ENCODE assay signal across 9 mouse cellular contexts in genomic region chr6:115523201-115523600, GRCm38 (mm10). TPM values are rescaled to one million over a fixed set of nuclear protein-coding genes. Genes with fewer than 3 reads are reported as not detected.
DNase-seq lines count a peak whose midpoint lies in the region; ATAC-seq and TF ChIP-seq lines count a peak whose summit lies in the region.
"Had no signal": no experiment of that assay in that cellular context is flagged by ENCODE, and none has a peak within 500 bp of the region (broad histone marks: within the 10 kb centered on the region; RNA-seq: fewer than 3 reads in every experiment).

No protein-coding gene starts in this region.

- no peaks in the 10 kb centered on the region for H3K27me3 ChIP-seq in midbrain, embryonic 14.5 days (ENCODE audit: control insufficient read depth, insufficient read depth, low read length)
- H3K27me3 ChIP-seq in midbrain, embryonic 13.5 days: no peaks in the 10 kb centered on the region
- H3K27me3 ChIP-seq in heart, postnatal 0 days (ENCODE audit: control insufficient read depth, insufficient read depth, low read length): no peaks in the 10 kb centered on the region

- no peak for ATAC-seq in midbrain, embryonic 14.5 days (ENCODE audit: low FRiP score, low TSS enrichment)
- ATAC-seq in midbrain, embryonic 13.5 days: no peak
- ATAC-seq in heart, postnatal 0 days (ENCODE audit: insufficient read depth, low read depth): no peak

- no peak for TF ChIP-seq CTCF in heart, postnatal 0 days (IDR thresholded peaks at IDR 0.05; ENCODE audit: low read depth)

- H3K4me1 ChIP-seq in midbrain, embryonic 14.5 days (ENCODE audit: control insufficient read depth, insufficient read depth, low read length): no peaks in the 10 kb centered on the region
- H3K4me1 ChIP-seq in midbrain, embryonic 13.5 days (replicated peaks): 0 out of 2 replicates have a peak, but pooled peaks cover 3% of the 10 kb centered on the region
- no peaks in the 10 kb centered on the region; the same call in 1 of the 2 replicates for H3K4me1 ChIP-seq in heart, postnatal 0 days (ENCODE audit: control insufficient read depth, insufficient read depth)

- no peak for TF ChIP-seq EP300 in heart, postnatal 0 days (IDR thresholded peaks at IDR 0.05; ENCODE audit: low read depth)

- no peaks in the 10 kb centered on the region for H3K36me3 ChIP-seq in midbrain, embryonic 14.5 days (ENCODE audit: control insufficient read depth, insufficient read depth, low read length)
- H3K36me3 ChIP-seq in midbrain, embryonic 13.5 days: no peaks in the 10 kb centered on the region
- H3K36me3 ChIP-seq in heart, postnatal 0 days (replicated peaks; ENCODE audit: control insufficient read depth, insufficient read depth, low read length): no peaks in the 10 kb centered on the region

- H3K9me3 ChIP-seq in midbrain, embryonic 14.5 days (ENCODE audit: control insufficient read depth, low read length): no peaks in the 10 kb centered on the region
- H3K9me3 ChIP-seq in midbrain, embryonic 13.5 days: no peaks in the 10 kb centered on the region
- no peaks in the 10 kb centered on the region for H3K9me3 ChIP-seq in heart, postnatal 0 days (replicated peaks; ENCODE audit: control insufficient read depth, low read length)

- no peak overlapping the region for H3K9ac ChIP-seq in midbrain, embryonic 14.5 days (replicated peaks; ENCODE audit: low read length)
- no peak overlapping the region for H3K9ac ChIP-seq in midbrain, embryonic 13.5 days (replicated peaks)
- no peak overlapping the region for H3K9ac ChIP-seq in heart, postnatal 0 days (replicated peaks; ENCODE audit: low read depth, low read length)

- WGBS in midbrain, embryonic 14.5 days: 72% methylated on average over 9 of the region's 9 CpGs
- WGBS in midbrain, embryonic 13.5 days: 83% methylated on average over 9 of the region's 9 CpGs
- WGBS in heart, postnatal 0 days: 31% methylated on average over 9 of the region's 9 CpGs

- no peak overlapping the region for H3K27ac ChIP-seq in midbrain, embryonic 14.5 days (replicated peaks; ENCODE audit: low read depth, low read length)
- H3K27ac ChIP-seq in midbrain, embryonic 13.5 days: no peak overlapping the region
- peak overlapping the region; percentile 3 for H3K27ac ChIP-seq in heart, postnatal 0 days (ENCODE audit: low read depth)
- H3K27ac ChIP-seq: macrophage had no signal

- DNase-seq in adrenal gland, postnatal 10 days: peak; percentile 73
- DNase-seq in adrenal gland, adult 8-10 months: no peak
- DNase-seq in midbrain, embryonic 14.5 days: peak; percentile 15
- DNase-seq in heart, postnatal 0 days (ENCODE audit: low spot score): peak; percentile 28
- peak; percentile 52 for DNase-seq in skeletal muscle tissue, adult 2 months (ENCODE audit: low read depth, low spot score)
- DNase-seq in MN1 (ENCODE audit: low spot score) (no peak), liver (no peak)

- H3K4me3 ChIP-seq in midbrain, embryonic 14.5 days (replicated peaks; ENCODE audit: low read depth, low read length): no peak overlapping the region
- no peak overlapping the region for H3K4me3 ChIP-seq in midbrain, embryonic 13.5 days (replicated peaks)
- no peak overlapping the region for H3K4me3 ChIP-seq in heart, postnatal 0 days (ENCODE audit: low read depth, low read length)

- H3K4me2 ChIP-seq in midbrain, embryonic 14.5 days (ENCODE audit: low read length): no peak overlapping the region
- H3K4me2 ChIP-seq in midbrain, embryonic 13.5 days (replicated peaks): no peak overlapping the region
- H3K4me2 ChIP-seq in heart, postnatal 0 days (ENCODE audit: low read depth, low read length): no peak overlapping the region

RNA-seq across cellular contexts. Expression of gene Tsen2, which starts 21.3 kb away (rescaled TPM):
- total RNA-seq in adrenal gland, postnatal 10 days (2021): 10 to 100 TPM in 1 of 2 experiments, 1 to 10 TPM in 1; 8.8 to 15.7 TPM
- total RNA-seq in adrenal gland, adult 8-10 months (2022): 10 to 100 TPM in 3 of 4 experiments, 1 to 10 TPM in 1; 9.1 to 19.9 (median 15.2) TPM
- polyA plus RNA-seq in midbrain, embryonic 14.5 days (2014; fragmentation: Nextera tagmentation; extraction: Ambion mirVana): 31.6 and 34.4 TPM in 2 replicates
- polyA plus RNA-seq in midbrain, embryonic 13.5 days (2015; fragmentation: Nextera tagmentation; extraction: Ambion mirVana): 32.9 and 35.2 TPM in 2 replicates
- 6.0 and 11.5 TPM in 2 replicates for total RNA-seq in heart, postnatal 0 days (2014; rRNA removed; ENCODE audit: low replicate concordance)
- polyA plus RNA-seq in heart, postnatal 0 days (2015; fragmentation: Nextera tagmentation; extraction: Ambion mirVana): 12.6 and 14.1 TPM in 2 replicates

Comparison
In these comparisons a context has a peak if more than half of its experiments do, and no peak if none do; other contexts are left out.
1. DNase-seq: peak in adrenal gland, postnatal 10 days (single experiment), midbrain, embryonic 14.5 days (single experiment), heart, postnatal 0 days (single experiment) and skeletal muscle tissue, adult 2 months (single experiment); none in adrenal gland, adult 8-10 months (single experiment), MN1 (single experiment) and liver (single experiment).